Mouse (Mus musculus) erythroid progenitor cell, adult 5-6 weeks (primary cell): ENCODE data around the gene Fggy. TPM values are rescaled to one million over a fixed set of nuclear protein-coding genes. Genes with fewer than 3 reads are reported as not detected.

ENCODE experiments used
- ATAC-seq: replicated peaks from 2 replicates; pipeline ENCODE4 v1.8.0; 2016; ENCODE audit warnings: moderate number of reproducible peaks, mild to moderate bottlenecking, moderate TSS enrichment, inconsistent platforms; ENCODE audit not compliant: poor library complexity, low FRiP score, severe bottlenecking
- total RNA-seq, 2 experiments: library from RNA; stranded (forward) in 1 of 2; stranded (reverse) in 1 of 2; fragments of 150-400 nt in 1 of 2; fragments of 186-747, 209-891 nt in 1 of 2; gene quantifications; 2 replicates each; pipeline versions ENCODE4 v1.2.3 to v1.2.4; 2015 to 2017; ENCODE audit warnings: low replicate concordance in 2 of 2

The Fggy gene
- total RNA-seq, 2 experiments from 2014 or later: 8.8 TPM; not detected in 1

- no peak for ATAC-seq
These were observed 152.4 kb downstream of the Fggy start for GRCm38 (mm10) chr4:95709750-95710149.

- no peak for ATAC-seq
These were observed 155.5 kb downstream of the Fggy start for GRCm38 (mm10) chr4:95712802-95713201.

GRCm38 (mm10) chr4:95713271-95713670 lies 156.0 kb downstream of the Fggy start:
- no peak for ATAC-seq

- ATAC-seq: no peak
These were observed 158.8 kb downstream of the Fggy start for GRCm38 (mm10) chr4:95716137-95716536.

GRCm38 (mm10) chr4:95723615-95724014 lies 166.3 kb downstream of the Fggy start:
- no peak for ATAC-seq

GRCm38 (mm10) chr4:95726361-95726760 lies 169.1 kb downstream of the Fggy start:
- no peak for ATAC-seq

GRCm38 (mm10) chr4:95729142-95729826 lies 172.0 kb downstream of the Fggy start:
- no peak for ATAC-seq

GRCm38 (mm10) chr4:95731110-95731509 lies 173.8 kb downstream of the Fggy start:
- ATAC-seq: no peak

- ATAC-seq: no peak
These were observed 176.3 kb downstream of the Fggy start for GRCm38 (mm10) chr4:95733397-95734249.

GRCm38 (mm10) chr4:95735967-95736366 lies 178.7 kb downstream of the Fggy start:
- ATAC-seq: no peak

- ATAC-seq: no peak
These were observed 179.4 kb downstream of the Fggy start for GRCm38 (mm10) chr4:95736674-95737073.

GRCm38 (mm10) chr4:95738179-95738578 lies 180.9 kb downstream of the Fggy start:
- ATAC-seq: no peak

GRCm38 (mm10) chr4:95738725-95739124 lies 181.4 kb downstream of the Fggy start:
- no peak for ATAC-seq

- no peak for ATAC-seq
These were observed 183.9 kb downstream of the Fggy start for GRCm38 (mm10) chr4:95741115-95741734.

GRCm38 (mm10) chr4:95742986-95743385 lies 185.7 kb downstream of the Fggy start:
- ATAC-seq: no peak

- no peak for ATAC-seq
These were observed 189.6 kb downstream of the Fggy start for GRCm38 (mm10) chr4:95746954-95747353.

- no peak for ATAC-seq
These were observed 190.3 kb downstream of the Fggy start for GRCm38 (mm10) chr4:95747415-95748202.

GRCm38 (mm10) chr4:95750186-95750585 lies 192.9 kb downstream of the Fggy start:
- ATAC-seq: no peak

GRCm38 (mm10) chr4:95752538-95753188 lies 195.4 kb downstream of the Fggy start:
- ATAC-seq: no peak
